Mouse (Mus musculus) CH12.LX (cell line): Measurements from ENCODE around the gene Egfl7. TPM values are rescaled to one million over a fixed set of nuclear protein-coding genes. Genes with fewer than 3 reads are reported as not detected.

Experiments
- DNase-seq: peaks from one replicate; pipeline ENCODE4 v3.0.0-alpha.2; 2013; ENCODE audit errors: extremely low read depth
- H3K27ac ChIP-seq: 2 replicates; pipeline ENCODE4 v1.5.1; 2012; ENCODE audit warnings: low read depth, mild to moderate bottlenecking, control low read depth, moderate library complexity; ENCODE audit not compliant: insufficient read depth
- H3K27me3 ChIP-seq: replicated peaks from 2 replicates; pipeline ENCODE3; 2012; ENCODE audit warnings: inconsistent platforms
- H3K36me3 ChIP-seq, 2 experiments: replicated peaks in 1 of 2; 2 replicates each; pipeline versions ENCODE3 to v1.6.1; 2012; ENCODE audit warnings: inconsistent platforms in 1 of 2, low read length in 1 of 2, mild to moderate bottlenecking in 1 of 2, mixed read lengths in 1 of 2, moderate library complexity in 1 of 2; ENCODE audit not compliant: control insufficient read depth in 1 of 2, insufficient read depth in 1 of 2
- H3K4me1 ChIP-seq, 2 experiments: 2 replicates each; pipeline ENCODE4 v1.6.1; 2012; ENCODE audit warnings: inconsistent platforms in 1 of 2, moderate library complexity in 1 of 2; ENCODE audit not compliant: insufficient read depth in 2 of 2, control insufficient read depth in 1 of 2
- H3K4me2 ChIP-seq: 2 replicates; pipeline ENCODE4 v1.6.1; 2012; ENCODE audit warnings: low read depth, mild to moderate bottlenecking, control low read depth; ENCODE audit not compliant: poor library complexity, insufficient read depth, severe bottlenecking
- H3K4me3 ChIP-seq, 3 experiments: fragments of 150-350 bp in 1 of 3; sonication (generic) in 1 of 3; replicated peaks in 1 of 3; 2 replicates each; pipeline versions ENCODE3 to v1.5.1; 2011 to 2012; ENCODE audit warnings: low read depth in 2 of 3, low read length in 2 of 3, mild to moderate bottlenecking in 2 of 3, moderate library complexity in 2 of 3, control low read depth in 1 of 3, improper control_type of control experiment in 1 of 3, inconsistent platforms in 1 of 3, mixed read lengths in 1 of 3; ENCODE audit not compliant: poor library complexity in 1 of 3
- H3K79me2 ChIP-seq: replicated peaks from 2 replicates; pipeline ENCODE4 v1.6.1; 2012; ENCODE audit warnings: mild to moderate bottlenecking, moderate library complexity; ENCODE audit not compliant: control insufficient read depth, poor library complexity, insufficient read depth, severe bottlenecking; ENCODE audit errors: extremely low read depth
- H3K9ac ChIP-seq: 2 replicates; pipeline ENCODE4 v1.6.1; 2012; ENCODE audit warnings: low read depth, mild to moderate bottlenecking, control low read depth, moderate library complexity; ENCODE audit not compliant: insufficient read depth
- H3K9me3 ChIP-seq: replicated peaks from 2 replicates; pipeline ENCODE3; 2012; ENCODE audit warnings: low read length, inconsistent platforms, mixed read lengths
- BHLHE40 ChIP-seq: IDR thresholded peaks from 2 replicates; pipeline ENCODE4 v1.6.1; 2011; ENCODE audit warnings: mild to moderate bottlenecking, low read depth, low read length, improper control_type of control experiment
- CHD2 ChIP-seq: IDR thresholded peaks from 2 replicates; pipeline ENCODE4 v1.6.1; 2011; ENCODE audit warnings: low read length, improper control_type of control experiment
- CTCF ChIP-seq, 2 experiments: IDR thresholded peaks in 1 of 2; conservative IDR thresholded peaks in 1 of 2; 2 replicates each; pipeline ENCODE4 v1.5.1; 2011 to 2012; ENCODE audit warnings: low read depth in 2 of 2, low read length in 2 of 2, improper control_type of control experiment in 1 of 2, inconsistent platforms in 1 of 2, mild to moderate bottlenecking in 1 of 2, moderate library complexity in 1 of 2
- E2F4 ChIP-seq: IDR thresholded peaks from 2 replicates; pipeline ENCODE4 v1.6.1; 2011; ENCODE audit warnings: low read depth, low read length, improper control_type of control experiment; ENCODE audit not compliant: insufficient replicate concordance
- ELF1 ChIP-seq: IDR thresholded peaks from 2 replicates; pipeline ENCODE4 v1.6.1; 2014; ENCODE audit warnings: low read depth, mild to moderate bottlenecking, inconsistent platforms, low read length, improper control_type of control experiment
- ETS1 ChIP-seq: conservative IDR thresholded peaks from 2 replicates; pipeline ENCODE4 v1.6.1; 2012; ENCODE audit warnings: low read depth, mild to moderate bottlenecking, inconsistent platforms, low read length, improper control_type of control experiment, moderate library complexity
- GABPA ChIP-seq: IDR thresholded peaks from 2 replicates; pipeline ENCODE4 v1.6.1; 2012; ENCODE audit warnings: low read depth, low read length, improper control_type of control experiment, inconsistent platforms; ENCODE audit not compliant: insufficient replicate concordance
- HCFC1 ChIP-seq: IDR thresholded peaks from 2 replicates; pipeline ENCODE4 v1.6.1; 2012; ENCODE audit warnings: low read depth, mild to moderate bottlenecking, inconsistent platforms, low read length, improper control_type of control experiment
- IRF4 ChIP-seq: IDR thresholded peaks from 2 replicates; pipeline ENCODE4 v1.6.1; 2014; ENCODE audit warnings: low read depth, mild to moderate bottlenecking, inconsistent platforms, low read length, improper control_type of control experiment
- JUN ChIP-seq: IDR thresholded peaks from 2 replicates; pipeline ENCODE4 v1.6.1; 2011; ENCODE audit warnings: low read depth, mild to moderate bottlenecking, low read length, improper control_type of control experiment, moderate library complexity; ENCODE audit not compliant: insufficient read depth
- KAT2A ChIP-seq: IDR thresholded peaks from 2 replicates; pipeline ENCODE4 v1.6.1; 2012; ENCODE audit warnings: low read length, improper control_type of control experiment, inconsistent platforms; ENCODE audit not compliant: insufficient replicate concordance
- MAX ChIP-seq: IDR thresholded peaks from 2 replicates; pipeline ENCODE4 v1.6.1; 2011; ENCODE audit warnings: low read length, improper control_type of control experiment
- MAZ ChIP-seq: IDR thresholded peaks from 2 replicates; pipeline ENCODE4 v1.6.1; 2012; ENCODE audit warnings: low read depth, mild to moderate bottlenecking, inconsistent platforms, low read length, improper control_type of control experiment, moderate library complexity
- MXI1 ChIP-seq: IDR thresholded peaks from 2 replicates; pipeline ENCODE4 v1.6.1; 2011; ENCODE audit warnings: mild to moderate bottlenecking, low read depth, low read length, improper control_type of control experiment
- POLR2AphosphoS2 ChIP-seq: IDR thresholded peaks from 2 replicates; pipeline ENCODE4 v1.6.1; 2011; ENCODE audit warnings: low read depth, low read length, improper control_type of control experiment
- SIN3A ChIP-seq: IDR thresholded peaks from 2 replicates; pipeline ENCODE4 v1.6.1; 2012; ENCODE audit warnings: low read length, improper control_type of control experiment, inconsistent platforms
- SMC3 ChIP-seq: IDR thresholded peaks from 2 replicates; pipeline ENCODE4 v1.6.1; 2011; ENCODE audit warnings: low read depth, low read length, improper control_type of control experiment
- TBP ChIP-seq: conservative IDR thresholded peaks from 2 replicates; pipeline ENCODE4 v1.6.1; 2011; ENCODE audit warnings: low read depth, low read length, improper control_type of control experiment
- TCF12 ChIP-seq: IDR thresholded peaks from 2 replicates; pipeline ENCODE4 v1.6.1; 2014; ENCODE audit warnings: low read depth, mild to moderate bottlenecking, inconsistent platforms, low read length, improper control_type of control experiment
- USF2 ChIP-seq: conservative IDR thresholded peaks from 2 replicates; pipeline ENCODE4 v1.6.1; 2011; ENCODE audit warnings: low read depth, low read length, improper control_type of control experiment
- ZC3H11A ChIP-seq: IDR thresholded peaks from 2 replicates; pipeline ENCODE4 v1.6.1; 2012; ENCODE audit warnings: low read depth, mild to moderate bottlenecking, inconsistent platforms, low read length, improper control_type of control experiment
- ZKSCAN1 ChIP-seq: IDR thresholded peaks from 2 replicates; pipeline ENCODE4 v1.6.1; 2012; ENCODE audit warnings: low read depth, inconsistent platforms, low read length, improper control_type of control experiment, borderline replicate concordance
- dilution Hi-C: fragments of 300-500 bp; cut with MboI; formaldehyde crosslinking; loops from 2 replicates; pipeline ENCODE4 v1.14.3; 2020; ENCODE audit warnings: low sequenced_read_pairs; ENCODE audit not compliant: extremely low pct_unique_long_range_greater_than_20kb, extremely low pct_ligation_motif_present
- in situ Hi-C: fragments of 300-500 bp; cut with MboI; formaldehyde crosslinking; loops from 3 replicates; pipeline ENCODE4 v1.14.3; 2019; ENCODE audit warnings: low sequenced_read_pairs, low pct_ligation_motif_present, low pct_unique_long_range_greater_than_20kb, mixed read lengths
- polyA plus RNA-seq: library from polyadenylated mRNA; unstranded; fragments of >175 nt; gene quantifications from 2 replicates; pipeline ENCODE4 v1.2.1, GENCODE M21; 2012; ENCODE audit warnings: low read depth; ENCODE audit not compliant: insufficient read length
- total RNA-seq, 2 experiments: library from RNA; depleted of rRNA; stranded (reverse); fragments of 300-350 nt in 1 of 2; fragments of >200 nt in 1 of 2; gene quantifications; 2 replicates each; pipeline ENCODE4 v1.2.3; 2012 to 2014

Gene Egfl7
- total and polyA plus RNA-seq, 3 experiments, result 20.1 to 39.3 (median 24.7) TPM

DNA sequence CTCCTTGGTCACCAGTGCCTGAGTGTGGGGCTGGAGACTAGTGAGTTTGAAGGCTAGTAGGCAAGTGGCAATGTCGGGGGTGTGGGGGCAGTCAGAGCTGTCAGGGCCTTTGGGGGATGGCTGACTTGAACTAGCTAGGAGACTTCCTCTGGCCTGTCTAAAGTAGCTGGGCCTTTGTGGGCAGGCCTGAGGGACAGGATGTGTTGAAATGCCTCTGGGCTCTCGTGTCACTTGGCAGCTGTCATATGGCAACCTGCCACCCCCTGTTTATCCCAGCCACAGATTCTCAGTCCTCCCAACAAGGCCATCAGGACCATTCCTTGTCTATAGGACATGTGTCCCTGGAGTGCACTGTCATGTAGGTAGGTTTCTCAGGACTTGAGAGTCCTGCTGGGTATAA is 45.2 kb upstream of the Egfl7 start:
- no peak for DNase-seq
- Histone ChIP-seq H3K9ac (no peak overlapping the region), H3K27ac (no peak overlapping the region), H3K36me3 (no peaks in the 10 kb centered on the region), H3K4me1 (peaks cover 8 to 12% of the 10 kb centered on the region in 2 experiments), H3K27me3 (peaks cover 1% of the 10 kb centered on the region), H3K79me2 (no peaks in the 10 kb centered on the region), H3K9me3 (no peaks in the 10 kb centered on the region), H3K4me2 (no peak overlapping the region), H3K4me3 (no peak overlapping the region)
- dilution Hi-C loops, result no loop called here
- in situ Hi-C loops, result no loop called here
- TF ChIP-seq KAT2A (no peak), TCF12 (no peak), TBP (no peak), SIN3A (no peak), ZC3H11A (no peak), HCFC1 (no peak), MAX (no peak), ZKSCAN1 (no peak), BHLHE40 (no peak), SMC3 (no peak)

- in situ Hi-C loops, result no loop called here
- no peak overlapping the region for H3K27ac ChIP-seq
Observed at GRCm38 (mm10) chr2:26535517-26536045, 44.2 kb upstream of the Egfl7 start.

More at GRCm38 (mm10) chr2:26535517-26536045, 44.2 kb upstream of the Egfl7 start:
- H3K9ac ChIP-seq, result no peak overlapping the region
- no peak overlapping the region for H3K4me2 ChIP-seq
- H3K9me3 ChIP-seq, result no peaks in the 10 kb centered on the region
- no peak overlapping the region for H3K4me3 ChIP-seq
- no peaks in the 10 kb centered on the region for H3K36me3 ChIP-seq
- dilution Hi-C loops, result no loop called here
- TF ChIP-seq E2F4 (no peak), MAZ (no peak), CTCF (conservative IDR thresholded peaks at IDR 0.05 in 1 of 2, IDR thresholded peaks at IDR 0.05 in 1 of 2; ENCODE audit: low read depth in 2 of 2, low read length in 2 of 2) (no peak), JUN (no peak), GABPA (no peak), USF2 (no peak), ETS1 (no peak), POLR2AphosphoS2 (no peak), SIN3A (no peak), ELF1 (no peak), MXI1 (no peak), CHD2 (no peak), IRF4 (no peak)
- TF ChIP-seq, all 38 proteins: peak for 0
- DNase-seq, result no peak
- peaks cover 3 to 8% of the 10 kb centered on the region in 2 experiments; a peak in 3 of 4 replicates for H3K4me1 ChIP-seq
- no peaks in the 10 kb centered on the region for H3K79me2 ChIP-seq
- H3K27me3 ChIP-seq, result peaks cover 1% of the 10 kb centered on the region
